Mouse (Mus musculus) G1E-ER4 (cell line): ENCODE data around the gene Myo5a. TPM values are rescaled to one million over a fixed set of nuclear protein-coding genes. Genes with fewer than 3 reads are reported as not detected.

Source experiments
- GATA1 ChIP-seq: IDR thresholded peaks from one replicate; pipeline ENCODE4 v1.8.0; 2012; ENCODE audit warnings: low read length, inconsistent platforms
- polyA plus RNA-seq: library from polyadenylated mRNA; stranded (reverse); fragments of >175 nt; gene quantifications from 2 replicates; pipeline ENCODE4 v1.2.3, GENCODE M21; 2012

The Myo5a gene
- polyA plus RNA-seq = 8.7 and 13.9 TPM in 2 replicates

DNA sequence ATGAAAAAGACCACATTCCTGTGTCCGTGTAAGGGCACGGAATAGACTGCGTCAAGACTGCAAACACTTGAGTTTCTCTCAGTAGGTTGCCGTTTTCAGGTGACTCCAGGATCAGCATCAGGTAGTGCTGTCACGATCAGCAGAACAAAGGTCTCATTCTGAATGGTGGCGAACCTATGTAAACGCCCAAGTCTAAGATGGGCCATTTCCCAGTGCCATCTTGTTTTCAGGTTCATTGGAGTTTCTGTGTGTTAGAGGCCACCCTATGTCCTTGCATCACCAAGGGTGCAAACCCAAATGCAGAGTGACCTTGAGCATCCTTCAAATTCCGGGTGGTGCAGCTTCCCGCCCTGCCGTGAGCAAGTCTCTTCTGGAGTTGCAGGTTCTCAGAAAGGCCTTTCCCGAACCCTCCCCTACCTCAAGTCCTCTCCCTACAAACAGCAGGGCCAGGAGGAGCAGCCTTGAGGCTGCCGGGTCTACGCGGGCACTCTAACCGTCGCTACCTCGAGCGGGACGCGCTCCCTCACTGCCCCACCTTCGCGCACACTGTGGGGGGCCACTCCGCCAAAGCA, at the start of gene Myo5a:
Gene Myo5a, plus strand, starts transcription at position 559 of the 572 bp plus-strand sequence.
- TF ChIP-seq GATA1 = no peak

DNA sequence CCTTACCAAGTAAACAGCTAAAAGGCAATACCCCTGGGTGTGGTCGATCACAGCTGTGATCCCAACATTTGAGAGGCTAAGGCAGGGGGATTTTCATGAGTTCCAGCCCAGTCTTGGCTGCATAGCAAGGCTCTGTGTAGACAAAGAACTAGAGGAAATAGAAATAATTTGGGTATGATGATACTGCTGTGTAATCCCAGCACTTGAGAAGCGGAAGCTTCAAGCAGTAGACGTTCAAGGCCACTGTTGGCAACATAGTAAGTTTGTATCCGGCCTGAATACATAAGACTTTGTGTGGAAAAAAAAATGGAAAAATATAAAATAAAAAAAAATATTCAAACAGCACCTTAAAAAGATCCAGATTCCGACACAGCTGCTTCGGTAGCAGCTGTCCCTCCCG, 48.3 kb upstream of the Myo5a start:
- no peak for TF ChIP-seq GATA1

DNA sequence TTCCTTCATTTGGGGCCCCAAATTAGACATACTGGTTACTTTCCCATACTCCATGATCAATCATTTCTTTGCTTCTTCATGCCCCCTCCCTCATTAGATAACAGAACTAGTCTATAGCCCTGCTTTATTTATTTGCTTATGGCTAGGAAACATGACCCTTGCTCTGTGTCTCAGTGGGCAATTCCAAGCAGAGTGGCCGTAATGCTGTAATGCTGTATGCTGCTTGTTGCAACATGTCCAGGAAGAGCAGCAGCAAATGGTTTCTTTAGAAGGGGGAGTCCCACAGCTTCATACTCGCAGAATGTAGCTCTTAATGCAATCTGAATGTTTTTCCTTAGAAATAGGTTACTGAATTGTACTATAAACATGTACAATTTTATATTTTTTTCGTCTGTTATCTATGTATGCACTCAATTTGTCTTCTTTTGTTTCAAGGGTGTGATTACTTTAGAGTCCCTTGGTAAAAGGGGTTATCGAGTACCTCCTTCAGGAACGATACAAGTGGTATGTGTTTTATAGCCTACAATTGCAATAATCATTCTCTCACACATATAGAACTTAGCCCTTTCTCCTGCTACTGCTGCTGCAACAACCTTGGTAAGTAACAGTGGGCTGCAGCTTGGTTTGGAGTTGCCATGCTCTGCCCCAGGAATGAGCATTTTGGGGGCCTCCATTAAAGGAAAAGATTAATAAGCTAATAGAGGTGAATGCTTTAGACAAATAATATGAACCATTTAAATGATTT, 47.5 kb upstream of the Myo5a start:
- TF ChIP-seq GATA1 = no peak

DNA sequence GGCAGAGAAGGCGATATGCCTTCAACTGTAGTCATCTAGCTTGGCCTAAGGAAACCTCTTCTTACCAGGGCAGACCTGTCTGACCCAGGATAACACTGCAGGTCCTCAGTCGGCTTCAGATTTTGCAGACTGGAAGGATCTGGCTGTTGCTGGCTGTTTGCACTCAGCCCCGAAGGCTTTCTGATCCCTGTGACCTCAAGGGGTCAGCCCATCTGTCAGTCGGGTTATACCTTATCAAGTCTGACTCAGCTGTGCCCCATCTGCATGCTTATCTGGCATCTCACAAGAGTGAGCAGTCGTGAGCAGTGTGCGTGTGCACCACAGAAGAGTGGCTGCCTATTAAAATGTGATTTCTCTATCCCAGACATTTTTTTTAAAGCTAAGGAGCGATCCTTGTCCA, 46.7 kb upstream of the Myo5a start:
- no peak for TF ChIP-seq GATA1

DNA sequence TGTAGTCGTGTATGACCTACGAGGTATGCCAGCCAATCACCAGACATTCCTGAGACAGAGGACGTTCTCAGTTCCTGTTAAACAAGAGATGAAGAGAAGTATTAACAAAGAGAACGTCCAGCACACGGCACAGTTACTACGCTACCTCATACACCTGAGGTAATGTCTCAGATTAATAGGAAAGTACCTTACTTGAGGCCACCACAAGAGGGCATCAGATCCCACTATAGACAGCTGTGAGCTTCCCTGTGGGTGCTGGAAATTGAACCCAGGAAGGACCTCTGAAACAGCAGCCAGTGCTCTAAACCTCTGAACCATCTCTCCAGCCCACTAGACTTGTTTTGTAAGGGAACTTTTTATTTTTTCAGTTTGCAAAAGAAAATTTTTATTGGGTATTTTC, 45.1 kb upstream of the Myo5a start:
- no peak for TF ChIP-seq GATA1

DNA sequence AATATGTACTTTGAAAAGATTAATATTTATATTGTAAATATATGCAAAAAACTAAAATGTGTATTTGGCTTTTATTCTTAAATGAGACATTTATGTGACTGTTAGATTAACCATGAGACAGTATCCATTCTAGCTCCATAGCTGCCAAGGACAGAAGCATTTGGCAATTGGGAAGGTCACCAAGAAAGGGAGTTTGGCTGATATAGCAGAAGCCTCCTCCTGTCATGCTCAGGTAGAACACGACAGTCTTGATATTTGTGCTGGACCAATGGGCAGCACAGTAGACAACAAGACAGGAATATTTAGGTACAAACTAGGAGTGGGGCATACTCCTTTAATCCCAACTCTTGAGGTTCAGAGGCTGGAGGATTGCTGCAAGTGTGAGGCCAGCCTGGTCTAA, 38.4 kb upstream of the Myo5a start:
- TF ChIP-seq GATA1 = no peak

DNA sequence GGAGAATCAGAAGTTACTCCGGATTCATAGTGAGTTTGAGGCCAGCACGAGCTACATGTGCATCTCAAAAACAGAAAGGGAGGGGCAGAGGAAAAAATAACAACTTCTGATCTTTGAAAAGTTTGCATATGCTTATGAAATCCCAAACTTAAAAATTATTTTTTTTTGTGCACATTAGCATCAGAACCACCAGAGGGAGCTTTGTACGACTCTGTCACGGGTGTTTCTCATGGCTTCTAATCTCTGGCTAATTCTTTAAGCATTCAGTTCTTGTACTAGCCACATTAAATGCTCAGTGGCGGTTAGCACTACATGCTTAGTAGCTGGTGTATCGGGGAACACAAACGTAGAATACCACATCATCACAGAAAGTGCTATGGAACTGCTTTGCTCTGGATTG, 37.7 kb upstream of the Myo5a start:
- no peak for TF ChIP-seq GATA1

DNA sequence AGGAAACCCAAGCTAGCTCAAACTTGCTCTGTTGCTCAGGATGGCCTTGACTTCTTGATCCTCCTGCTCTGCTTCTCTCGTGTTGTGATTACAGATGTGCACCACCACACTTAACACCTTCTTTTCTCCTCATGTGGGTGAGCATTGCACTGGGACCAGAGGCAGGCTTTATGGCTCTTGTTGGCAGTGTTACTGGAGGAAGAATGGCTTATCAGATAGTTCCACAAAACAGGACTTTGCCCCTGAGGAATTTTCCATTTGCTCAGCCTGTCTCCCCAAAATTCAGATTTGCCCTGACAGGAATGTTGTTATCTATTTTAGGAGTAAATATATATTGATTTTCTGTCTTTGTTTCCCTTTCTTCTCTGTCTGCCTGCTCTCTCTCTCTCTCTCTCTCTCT, 36.1 kb upstream of the Myo5a start:
- no peak for TF ChIP-seq GATA1

- TF ChIP-seq GATA1 = no peak
Observed at GRCm38 (mm10) chr9:75035944-75036343, 34.9 kb upstream of the Myo5a start.

GRCm38 (mm10) chr9:75037451-75038356, 33.1 kb upstream of the Myo5a start, which contains the start of gene Arpp19:
TSS of gene Arpp19 (plus strand) at chr9:75037614.
- TF ChIP-seq GATA1 = no peak

DNA sequence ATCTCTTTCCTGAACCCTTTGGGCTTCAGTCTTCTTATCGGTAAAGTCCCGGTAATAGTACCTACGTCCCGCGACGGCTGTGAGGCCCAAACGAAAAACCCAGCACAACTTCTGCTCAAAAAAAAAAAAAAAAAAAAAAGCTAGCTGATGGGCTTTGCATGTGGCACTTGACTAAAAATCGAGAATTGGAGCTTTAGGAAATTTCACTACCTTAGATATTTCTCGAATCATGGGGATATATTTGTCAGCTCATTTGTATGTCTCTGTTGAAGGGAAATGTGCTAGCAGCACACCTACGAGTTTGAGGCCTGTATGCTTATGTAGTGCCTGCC, 32.5 kb upstream of the Myo5a start:
- TF ChIP-seq GATA1 = no peak

GRCm38 (mm10) chr9:75040566-75040965, 30.2 kb upstream of the Myo5a start:
- TF ChIP-seq GATA1 = no peak

DNA sequence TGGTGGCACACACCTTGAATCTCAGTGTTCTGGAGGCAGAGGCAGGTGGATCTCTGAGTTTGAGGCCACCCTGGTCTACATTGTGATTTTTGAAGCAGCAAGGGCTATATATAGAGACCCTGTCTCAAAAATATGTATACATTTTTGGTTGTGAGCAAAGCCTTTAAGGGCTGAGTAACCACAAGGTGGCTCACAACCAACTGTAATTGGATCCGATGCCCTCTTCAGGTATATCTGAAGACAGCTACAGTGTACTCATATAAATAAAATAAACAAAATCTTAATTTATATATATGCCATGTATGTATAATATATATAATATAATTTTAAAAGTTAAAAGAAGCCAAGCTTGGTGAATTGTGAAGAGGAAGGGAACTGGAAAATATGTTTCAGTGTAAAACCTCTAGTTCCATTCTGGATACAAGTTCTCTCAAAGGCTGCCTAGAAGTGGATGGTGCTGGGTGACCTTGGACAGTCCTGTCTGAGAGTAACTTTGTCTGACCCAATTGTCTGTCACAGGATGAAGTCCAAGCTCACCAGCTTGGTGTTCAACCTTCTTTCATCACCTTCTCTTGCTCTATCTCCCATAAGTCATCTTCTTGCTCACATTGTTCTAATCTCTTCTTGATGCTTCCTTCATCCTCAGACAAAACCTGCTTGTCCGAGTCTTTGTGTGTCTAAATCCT, 28.8 kb upstream of the Myo5a start:
- no peak for TF ChIP-seq GATA1

DNA sequence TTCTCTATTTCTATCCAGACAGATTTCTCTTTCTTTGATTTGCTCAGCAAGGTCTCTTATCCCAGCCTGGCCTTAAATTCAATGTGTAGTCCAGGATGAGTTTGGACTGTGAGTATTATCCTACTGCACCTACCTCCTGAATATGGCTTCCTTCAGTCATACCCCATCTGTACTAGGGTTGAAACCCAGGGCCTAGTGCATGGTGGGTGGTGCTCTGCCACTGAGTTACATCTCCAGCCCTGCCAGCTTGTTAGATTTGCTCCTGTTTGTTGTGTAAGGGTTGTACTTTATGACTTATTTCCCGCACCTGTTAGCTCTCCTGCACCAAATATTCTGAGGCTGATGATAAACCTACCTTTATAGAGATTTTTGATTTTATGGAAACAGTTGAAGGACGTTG, 27.6 kb upstream of the Myo5a start:
- TF ChIP-seq GATA1 = no peak

DNA sequence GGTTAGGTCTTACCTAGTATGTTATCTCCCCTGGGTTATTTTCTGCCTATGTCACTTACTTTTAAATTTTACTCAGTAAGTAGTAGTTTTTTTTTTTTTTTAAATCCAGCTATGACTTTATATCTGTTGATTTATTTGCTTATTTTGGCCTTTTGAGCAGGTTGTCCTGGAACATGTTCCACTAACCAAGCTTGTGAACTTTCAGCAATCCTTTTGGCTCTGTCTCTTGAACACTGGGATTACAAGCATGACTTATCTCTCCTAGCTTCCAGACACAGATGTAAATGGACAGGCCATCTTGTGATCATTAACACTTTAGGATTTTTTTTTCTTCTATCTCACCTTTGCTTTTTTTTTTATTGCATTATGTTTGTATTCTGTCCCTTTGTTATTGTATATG, 23.7 kb upstream of the Myo5a start:
- no peak for TF ChIP-seq GATA1

- no peak for TF ChIP-seq GATA1
Observed at GRCm38 (mm10) chr9:75049100-75049499, 21.7 kb upstream of the Myo5a start.
